Mouse (Mus musculus): ENCODE data around the gene Tldc2. TPM values are rescaled to one million over a fixed set of nuclear protein-coding genes. Genes with fewer than 3 reads are reported as not detected.

Gene Tldc2
- total RNA-seq, 2 experiments from 2014 or later: not detected

DNA sequence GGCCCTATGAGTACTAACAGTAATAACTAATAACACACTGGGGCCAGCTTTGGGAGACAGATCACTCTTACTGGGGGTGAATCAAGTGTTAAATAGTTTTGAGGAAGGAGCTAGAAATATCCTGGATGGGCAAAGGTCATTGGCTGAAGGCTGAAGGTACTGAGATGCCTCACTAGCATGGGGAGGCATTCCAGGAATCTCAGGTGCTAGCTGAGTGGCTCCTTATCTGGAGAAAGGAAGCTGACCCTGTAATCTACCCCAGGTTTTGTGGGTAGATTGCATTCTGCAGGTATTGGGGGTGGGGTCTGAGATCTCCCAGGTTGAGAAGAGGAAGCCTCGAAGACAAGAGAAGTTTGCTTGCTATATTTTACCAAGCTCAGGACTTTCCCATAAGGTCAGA is 58.3 kb downstream of the Tldc2 start:
- no peak for DNase-seq (ENCODE audit: low spot score in 2 of 2)

Other genes with a start within 250 kb of the Tldc2 start
- gene Tgif2, start 247.0 kb upstream of the Tldc2 start, total RNA-seq (2021): 1 to 10 TPM in 1 of 2 experiments, under 1 TPM in 1; 0.56 to 1.1 TPM
- gene 4930518I15Rik, start 229.1 kb upstream of the Tldc2 start, total RNA-seq (2021): 1 to 10 TPM; 1.7 to 2.7 TPM
- gene Rab5if, start 223.9 kb upstream of the Tldc2 start, total RNA-seq (2021): 10 to 100 TPM; 88.3 to 98.8 TPM
- under 1 TPM; 0.30 to 0.42 TPM for gene Sla2, start 199.9 kb upstream of the Tldc2 start, total RNA-seq (2021)
- gene Ndrg3, start 95.0 kb upstream of the Tldc2 start, total RNA-seq (2021): 100 to 1,000 TPM; 416 to 432 TPM
- gene Dsn1, start 79.9 kb upstream of the Tldc2 start, total RNA-seq (2021): 1 to 10 TPM; 2.7 to 4.3 TPM
- gene Soga1, start 7.8 kb upstream of the Tldc2 start, total RNA-seq (2021): 10 to 100 TPM; 32.4 to 34.1 TPM
- gene Samhd1, start 48.2 kb downstream of the Tldc2 start, total RNA-seq (2021): 10 to 100 TPM; 11.9 to 12.1 TPM
- gene Rbl1, start 117.5 kb downstream of the Tldc2 start, total RNA-seq (2021): 1 to 10 TPM; 1.1 to 1.9 TPM
- 100 to 1,000 TPM; 137 to 145 TPM for gene Rpn2, start 192.0 kb downstream of the Tldc2 start, total RNA-seq (2021)
- 1 to 10 TPM; 1.1 to 1.4 TPM for gene Mroh8, start 192.5 kb downstream of the Tldc2 start, total RNA-seq (2021)

Data from layer of hippocampus, adult 18-20 months (tissue).